In genomic region chr4:83519807-83520206, GRCm38 (mm10) we compare ENCODE assay signal across 22 mouse cellular contexts. TPM values are rescaled to one million over a fixed set of nuclear protein-coding genes. Genes with fewer than 3 reads are reported as not detected.
DNase-seq lines count a peak whose midpoint lies in the region; ATAC-seq and TF ChIP-seq lines count a peak whose summit lies in the region.
"Had no signal": no experiment of that assay in that cellular context is flagged by ENCODE, and none has a peak within 500 bp of the region (broad histone marks: within the 10 kb centered on the region; RNA-seq: fewer than 3 reads in every experiment).

No protein-coding gene starts in this region.

- no peak overlapping the region for H3K4me3 ChIP-seq in embryonic facial prominence, embryonic 14.5 days (ENCODE audit: low read depth, low read length)
- H3K4me3 ChIP-seq in embryonic facial prominence, embryonic 10.5 days: no peak overlapping the region
- no peak overlapping the region for H3K4me3 ChIP-seq in ES-E14 (ENCODE audit: insufficient read depth in 1 of 2, low read depth in 1 of 2, low read length in 2 of 2, poor library complexity in 1 of 2, severe bottlenecking in 1 of 2)
- H3K4me3 ChIP-seq: embryonic facial prominence, embryonic 12.5 days; embryonic facial prominence, embryonic 15.5 days; erythroblast, embryonic 14.5 days; forebrain, embryonic 10.5 days; forebrain, embryonic 12.5 days had no signal

- no peak overlapping the region for H3K9ac ChIP-seq in embryonic facial prominence, embryonic 14.5 days (ENCODE audit: low read depth, low read length)
- H3K9ac ChIP-seq in ES-E14 (ENCODE audit: insufficient read depth, low read depth, low read length, poor library complexity, severe bottlenecking): no peak overlapping the region
- H3K9ac ChIP-seq: embryonic facial prominence, embryonic 12.5 days; embryonic facial prominence, embryonic 15.5 days; forebrain, embryonic 12.5 days had no signal

- in situ Hi-C loops in ES-E14 (cut with MboI; ENCODE audit: low sequenced_read_pairs in 2 of 2, unreplicated experiment in 2 of 2): no loop called here

- H3K4me2 ChIP-seq in embryonic facial prominence, embryonic 14.5 days (ENCODE audit: low read depth, low read length): no peak overlapping the region
- H3K4me2 ChIP-seq: embryonic facial prominence, embryonic 12.5 days; embryonic facial prominence, embryonic 15.5 days; forebrain, embryonic 12.5 days had no signal

- H3K9me3 ChIP-seq in embryonic facial prominence, embryonic 14.5 days (ENCODE audit: control insufficient read depth, low read length): no peaks in the 10 kb centered on the region
- H3K9me3 ChIP-seq in embryonic facial prominence, embryonic 10.5 days: no peaks in the 10 kb centered on the region
- H3K9me3 ChIP-seq in ES-E14 (ENCODE audit: control insufficient read depth, insufficient read depth, low read depth, low read length): no peaks in the 10 kb centered on the region
- H3K9me3 ChIP-seq: embryonic facial prominence, embryonic 12.5 days; embryonic facial prominence, embryonic 15.5 days; forebrain, embryonic 10.5 days; forebrain, embryonic 12.5 days had no signal

- no peak for ATAC-seq in embryonic facial prominence, embryonic 14.5 days (ENCODE audit: low read depth)
- ATAC-seq: CD4-positive, CD25-positive, alpha-beta regulatory T cell, adult 4 months; forebrain, embryonic 14.5 days; forebrain, embryonic 16.5 days had no signal

- H3K4me1 ChIP-seq in embryonic facial prominence, embryonic 14.5 days (ENCODE audit: control insufficient read depth, insufficient read depth, low read length): no peaks in the 10 kb centered on the region
- H3K4me1 ChIP-seq in embryonic facial prominence, embryonic 10.5 days: peaks cover 24% of the 10 kb centered on the region
- H3K4me1 ChIP-seq in ES-E14 (ENCODE audit: control insufficient read depth in 2 of 2, insufficient read depth in 2 of 2, low read length in 2 of 2, poor library complexity in 1 of 2): peaks cover 0 to 3% of the 10 kb centered on the region in 2 experiments; a peak in 2 of 4 replicates
- H3K4me1 ChIP-seq: embryonic facial prominence, embryonic 12.5 days had no signal

- peak; percentile 30 for DNase-seq in embryonic facial prominence, embryonic 14.5 days (ENCODE audit: low spot score)
- DNase-seq in embryonic facial prominence, embryonic 10.5 days (ENCODE audit: low spot score): no peak
- no peak for DNase-seq in ES-E14 (ENCODE audit: low read depth, low spot score)
- DNase-seq in NIH3T3 (ENCODE audit: low read depth): peak; percentile 52
- DNase-seq in embryo, embryonic 10 days (ENCODE audit: low spot score): no peak
- DNase-seq: adrenal gland, postnatal 10 days; adrenal gland, postnatal 25 days; cerebellum, adult 11-12 months; cerebellum, adult 2 months; cerebellum, adult 9-10 months; cerebellum, postnatal 10 days; cerebellum, postnatal 25 days; embryo, embryonic 11 days had no signal

- no peak overlapping the region for H3K27ac ChIP-seq in embryonic facial prominence, embryonic 14.5 days (replicated peaks; ENCODE audit: low read depth, low read length)
- no peak overlapping the region for H3K27ac ChIP-seq in embryonic facial prominence, embryonic 10.5 days (replicated peaks)
- no peak overlapping the region; the same call in 1 of the 2 replicates for H3K27ac ChIP-seq in ES-E14 (ENCODE audit: insufficient read depth, low read depth, low read length, poor library complexity, severe bottlenecking)
- H3K27ac ChIP-seq: embryonic facial prominence, embryonic 12.5 days; embryonic facial prominence, embryonic 15.5 days; forebrain, embryonic 10.5 days; forebrain, embryonic 12.5 days had no signal

- no peaks in the 10 kb centered on the region for H3K27me3 ChIP-seq in embryonic facial prominence, embryonic 14.5 days (replicated peaks; ENCODE audit: control insufficient read depth, insufficient read depth, low read length)
- H3K27me3 ChIP-seq in embryonic facial prominence, embryonic 10.5 days (replicated peaks; ENCODE audit: low read depth, poor library complexity, severe bottlenecking): no peaks in the 10 kb centered on the region
- H3K27me3 ChIP-seq: CH12.LX; embryonic facial prominence, embryonic 12.5 days; embryonic facial prominence, embryonic 15.5 days; forebrain, embryonic 12.5 days had no signal

- no peaks in the 10 kb centered on the region for H3K36me3 ChIP-seq in embryonic facial prominence, embryonic 14.5 days (ENCODE audit: control insufficient read depth, insufficient read depth, low read length)
- no peaks in the 10 kb centered on the region for H3K36me3 ChIP-seq in embryonic facial prominence, embryonic 10.5 days (replicated peaks)
- H3K36me3 ChIP-seq in ES-E14 (ENCODE audit: control insufficient read depth, insufficient read depth, low read length, poor library complexity, severe bottlenecking): no peaks in the 10 kb centered on the region
- H3K36me3 ChIP-seq: embryonic facial prominence, embryonic 12.5 days; embryonic facial prominence, embryonic 15.5 days; forebrain, embryonic 10.5 days; forebrain, embryonic 12.5 days had no signal

TF ChIP-seq in ES-E14, 5 proteins besides CTCF, POLR2A, EP300 and RAD21:
- TF ChIP-seq ZNF384 (IDR thresholded peaks at IDR 0.05; ENCODE audit: low read depth, low read length) (0 out of 2 replicates have a peak, but pooled peaks have one; percentile 16), CHD2 (IDR thresholded peaks at IDR 0.05; ENCODE audit: low read depth, low read length) (no peak), HCFC1 (IDR thresholded peaks at IDR 0.05; ENCODE audit: borderline replicate concordance, insufficient read depth, low read length) (no peak), ZC3H11A (IDR thresholded peaks at IDR 0.05; ENCODE audit: borderline replicate concordance, low read depth, low read length) (no peak), MAFK (IDR thresholded peaks at IDR 0.05; ENCODE audit: insufficient read depth, low read depth, low read length) (no peak)
TF ChIP-seq in ES-E14: peak in this region for 1.

RNA-seq across cellular contexts. Expression of gene Ccdc171, which starts 5.5 kb away (rescaled TPM):
- polyA plus RNA-seq in embryonic facial prominence, embryonic 14.5 days (2014; fragmentation: Nextera tagmentation; extraction: Ambion mirVana): 3.7 and 4.0 TPM in 2 replicates
- polyA plus RNA-seq in embryonic facial prominence, embryonic 10.5 days (2016; fragmentation: Nextera tagmentation; extraction: Ambion mirVana): 5.5 and 6.1 TPM in 2 replicates
- 3.5 and 5.8 TPM in 2 replicates for total RNA-seq in ES-E14 (2012; rRNA removed)
- polyA plus RNA-seq: erythroblast, embryonic 14.5 days had no signal

RNA-seq across cellular contexts. Expression of gene Psip1, which starts 33.5 kb away (rescaled TPM):
- 146 and 157 TPM in 2 replicates for polyA plus RNA-seq in embryonic facial prominence, embryonic 14.5 days (2014; fragmentation: Nextera tagmentation; extraction: Ambion mirVana)
- polyA plus RNA-seq in embryonic facial prominence, embryonic 10.5 days (2016; fragmentation: Nextera tagmentation; extraction: Ambion mirVana): 259 and 278 TPM in 2 replicates
- 86.0 and 90.5 TPM in 2 replicates for total RNA-seq in ES-E14 (2012; rRNA removed)

Comparison
In these comparisons a context has a peak if more than half of its experiments do, and no peak if none do; other contexts are left out.
1. DNase-seq: peak in embryonic facial prominence, embryonic 14.5 days (single experiment) and NIH3T3 (single experiment); none in embryonic facial prominence, embryonic 10.5 days (single experiment), ES-E14 (single experiment) and embryo, embryonic 10 days (single experiment).